Mouse (Mus musculus) CH12.LX (cell line): ENCODE measurements around the gene Prph. TPM values are rescaled to one million over a fixed set of nuclear protein-coding genes. Genes with fewer than 3 reads are reported as not detected.

Source experiments
- DNase-seq: peaks from one replicate; pipeline ENCODE4 v3.0.0-alpha.2; 2013; ENCODE audit errors: extremely low read depth
- H3K27ac ChIP-seq: 2 replicates; pipeline ENCODE4 v1.5.1; 2012; ENCODE audit warnings: low read depth, mild to moderate bottlenecking, control low read depth, moderate library complexity; ENCODE audit not compliant: insufficient read depth
- H3K27me3 ChIP-seq: replicated peaks from 2 replicates; pipeline ENCODE3; 2012; ENCODE audit warnings: inconsistent platforms
- H3K36me3 ChIP-seq, 2 experiments: replicated peaks in 1 of 2; 2 replicates each; pipeline versions ENCODE3 to v1.6.1; 2012; ENCODE audit warnings: inconsistent platforms in 1 of 2, low read length in 1 of 2, mild to moderate bottlenecking in 1 of 2, mixed read lengths in 1 of 2, moderate library complexity in 1 of 2; ENCODE audit not compliant: control insufficient read depth in 1 of 2, insufficient read depth in 1 of 2
- H3K4me1 ChIP-seq, 2 experiments: 2 replicates each; pipeline ENCODE4 v1.6.1; 2012; ENCODE audit warnings: inconsistent platforms in 1 of 2, moderate library complexity in 1 of 2; ENCODE audit not compliant: insufficient read depth in 2 of 2, control insufficient read depth in 1 of 2
- H3K4me2 ChIP-seq: 2 replicates; pipeline ENCODE4 v1.6.1; 2012; ENCODE audit warnings: low read depth, mild to moderate bottlenecking, control low read depth; ENCODE audit not compliant: poor library complexity, insufficient read depth, severe bottlenecking
- H3K4me3 ChIP-seq, 3 experiments: fragments of 150-350 bp in 1 of 3; sonication (generic) in 1 of 3; replicated peaks in 1 of 3; 2 replicates each; pipeline versions ENCODE3 to v1.5.1; 2011 to 2012; ENCODE audit warnings: low read depth in 2 of 3, low read length in 2 of 3, mild to moderate bottlenecking in 2 of 3, moderate library complexity in 2 of 3, control low read depth in 1 of 3, improper control_type of control experiment in 1 of 3, inconsistent platforms in 1 of 3, mixed read lengths in 1 of 3; ENCODE audit not compliant: poor library complexity in 1 of 3
- H3K79me2 ChIP-seq: replicated peaks from 2 replicates; pipeline ENCODE4 v1.6.1; 2012; ENCODE audit warnings: mild to moderate bottlenecking, moderate library complexity; ENCODE audit not compliant: control insufficient read depth, poor library complexity, insufficient read depth, severe bottlenecking; ENCODE audit errors: extremely low read depth
- H3K9ac ChIP-seq: 2 replicates; pipeline ENCODE4 v1.6.1; 2012; ENCODE audit warnings: low read depth, mild to moderate bottlenecking, control low read depth, moderate library complexity; ENCODE audit not compliant: insufficient read depth
- H3K9me3 ChIP-seq: replicated peaks from 2 replicates; pipeline ENCODE3; 2012; ENCODE audit warnings: low read length, inconsistent platforms, mixed read lengths
- BHLHE40 ChIP-seq: IDR thresholded peaks from 2 replicates; pipeline ENCODE4 v1.6.1; 2011; ENCODE audit warnings: mild to moderate bottlenecking, low read depth, low read length, improper control_type of control experiment
- CHD1 ChIP-seq: IDR thresholded peaks from 2 replicates; pipeline ENCODE4 v1.6.1; 2012; ENCODE audit warnings: low read depth, low read length, improper control_type of control experiment, inconsistent platforms
- CTCF ChIP-seq, 2 experiments: IDR thresholded peaks in 1 of 2; conservative IDR thresholded peaks in 1 of 2; 2 replicates each; pipeline ENCODE4 v1.5.1; 2011 to 2012; ENCODE audit warnings: low read depth in 2 of 2, low read length in 2 of 2, improper control_type of control experiment in 1 of 2, inconsistent platforms in 1 of 2, mild to moderate bottlenecking in 1 of 2, moderate library complexity in 1 of 2
- ELF1 ChIP-seq: IDR thresholded peaks from 2 replicates; pipeline ENCODE4 v1.6.1; 2014; ENCODE audit warnings: low read depth, mild to moderate bottlenecking, inconsistent platforms, low read length, improper control_type of control experiment
- JUN ChIP-seq: IDR thresholded peaks from 2 replicates; pipeline ENCODE4 v1.6.1; 2011; ENCODE audit warnings: low read depth, mild to moderate bottlenecking, low read length, improper control_type of control experiment, moderate library complexity; ENCODE audit not compliant: insufficient read depth
- MAFK ChIP-seq: IDR thresholded peaks from 2 replicates; pipeline ENCODE4 v1.6.1; 2011; ENCODE audit warnings: low read length, improper control_type of control experiment; ENCODE audit not compliant: insufficient replicate concordance
- MAX ChIP-seq: IDR thresholded peaks from 2 replicates; pipeline ENCODE4 v1.6.1; 2011; ENCODE audit warnings: low read length, improper control_type of control experiment
- MAZ ChIP-seq: IDR thresholded peaks from 2 replicates; pipeline ENCODE4 v1.6.1; 2012; ENCODE audit warnings: low read depth, mild to moderate bottlenecking, inconsistent platforms, low read length, improper control_type of control experiment, moderate library complexity
- MXI1 ChIP-seq: IDR thresholded peaks from 2 replicates; pipeline ENCODE4 v1.6.1; 2011; ENCODE audit warnings: mild to moderate bottlenecking, low read depth, low read length, improper control_type of control experiment
- MYC ChIP-seq: IDR thresholded peaks from 2 replicates; pipeline ENCODE4 v1.6.1; 2011; ENCODE audit warnings: low read depth, mild to moderate bottlenecking, improper control_type of control experiment, low read length
- RAD21 ChIP-seq: IDR thresholded peaks from 2 replicates; pipeline ENCODE4 v1.6.1; 2011; ENCODE audit warnings: low read depth, mild to moderate bottlenecking, low read length, improper control_type of control experiment, moderate library complexity
- SIN3A ChIP-seq: IDR thresholded peaks from 2 replicates; pipeline ENCODE4 v1.6.1; 2012; ENCODE audit warnings: low read length, improper control_type of control experiment, inconsistent platforms
- SMC3 ChIP-seq: IDR thresholded peaks from 2 replicates; pipeline ENCODE4 v1.6.1; 2011; ENCODE audit warnings: low read depth, low read length, improper control_type of control experiment
- TBP ChIP-seq: conservative IDR thresholded peaks from 2 replicates; pipeline ENCODE4 v1.6.1; 2011; ENCODE audit warnings: low read depth, low read length, improper control_type of control experiment
- USF1 ChIP-seq: IDR thresholded peaks from 2 replicates; pipeline ENCODE4 v1.6.1; 2014; ENCODE audit warnings: low read depth, mild to moderate bottlenecking, inconsistent platforms, low read length, improper control_type of control experiment
- USF2 ChIP-seq: conservative IDR thresholded peaks from 2 replicates; pipeline ENCODE4 v1.6.1; 2011; ENCODE audit warnings: low read depth, low read length, improper control_type of control experiment
- ZC3H11A ChIP-seq: IDR thresholded peaks from 2 replicates; pipeline ENCODE4 v1.6.1; 2012; ENCODE audit warnings: low read depth, mild to moderate bottlenecking, inconsistent platforms, low read length, improper control_type of control experiment
- ZMIZ1 ChIP-seq: IDR thresholded peaks from 2 replicates; pipeline ENCODE4 v1.6.1; 2012; ENCODE audit warnings: low read depth, mild to moderate bottlenecking, inconsistent platforms, low read length, improper control_type of control experiment
- ZNF384 ChIP-seq: IDR thresholded peaks from 2 replicates; pipeline ENCODE4 v1.6.1; 2012; ENCODE audit warnings: low read depth, low read length, improper control_type of control experiment, inconsistent platforms
- dilution Hi-C: fragments of 300-500 bp; cut with MboI; formaldehyde crosslinking; loops from 2 replicates; pipeline ENCODE4 v1.14.3; 2020; ENCODE audit warnings: low sequenced_read_pairs; ENCODE audit not compliant: extremely low pct_unique_long_range_greater_than_20kb, extremely low pct_ligation_motif_present
- in situ Hi-C: fragments of 300-500 bp; cut with MboI; formaldehyde crosslinking; loops from 3 replicates; pipeline ENCODE4 v1.14.3; 2019; ENCODE audit warnings: low sequenced_read_pairs, low pct_ligation_motif_present, low pct_unique_long_range_greater_than_20kb, mixed read lengths
- polyA plus RNA-seq: library from polyadenylated mRNA; unstranded; fragments of >175 nt; gene quantifications from 2 replicates; pipeline ENCODE4 v1.2.1, GENCODE M21; 2012; ENCODE audit warnings: low read depth; ENCODE audit not compliant: insufficient read length
- total RNA-seq, 2 experiments: library from RNA; depleted of rRNA; stranded (reverse); fragments of 300-350 nt in 1 of 2; fragments of >200 nt in 1 of 2; gene quantifications; 2 replicates each; pipeline ENCODE4 v1.2.3; 2012 to 2014

Gene Prph
- total and polyA plus RNA-seq, 3 experiments: 0.12 TPM; not detected in 2

DNA sequence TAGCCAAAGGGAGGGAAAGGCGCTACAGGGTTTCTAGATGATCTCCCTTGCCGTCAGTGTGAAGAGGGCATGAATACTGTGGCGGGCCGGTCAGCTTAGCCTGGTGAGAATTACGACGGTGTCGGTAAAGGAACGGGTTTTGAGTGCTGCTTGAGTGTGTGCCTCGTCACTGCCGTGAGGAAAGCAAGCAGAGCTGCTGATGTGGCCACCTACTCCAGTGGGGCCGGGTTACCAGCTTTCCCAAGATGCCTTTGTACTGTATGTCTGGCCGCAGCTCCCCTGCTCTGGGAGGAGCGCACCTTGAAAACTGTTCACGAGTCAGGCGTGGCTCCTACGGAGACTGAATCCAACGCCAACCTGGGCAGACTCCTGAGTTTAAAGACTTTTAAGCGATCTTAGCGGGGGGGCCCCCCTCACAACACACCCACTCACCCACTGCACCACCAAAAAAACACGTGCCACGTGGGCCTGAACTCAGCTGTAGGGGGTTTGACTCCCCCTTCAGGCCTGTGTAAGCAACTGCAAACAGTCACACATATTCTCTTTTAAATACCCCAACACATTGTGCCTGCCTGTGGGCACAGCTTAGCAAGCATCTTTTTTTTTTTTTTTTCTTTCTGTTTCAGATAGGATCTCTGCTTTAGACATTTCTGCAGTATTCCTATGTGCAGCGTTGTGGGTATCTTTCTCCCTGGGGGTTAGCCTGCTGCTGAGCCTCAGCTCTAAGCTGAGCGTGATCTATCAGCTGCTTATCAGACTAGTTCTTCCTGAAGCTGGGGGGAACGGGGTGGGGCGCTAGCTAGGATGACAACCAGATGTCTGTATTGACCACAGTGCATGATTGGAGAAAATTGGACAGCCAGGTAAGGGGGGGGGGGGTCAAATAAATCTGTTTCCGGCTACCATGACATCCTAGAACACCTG is 14.7 kb upstream of the Prph start (continued):
- TF ChIP-seq MAZ (no peak), CTCF (conservative IDR thresholded peaks at IDR 0.05 in 1 of 2, IDR thresholded peaks at IDR 0.05 in 1 of 2; ENCODE audit: low read depth in 2 of 2, low read length in 2 of 2) (peak; percentile 15 to 52; a peak in 3 of 4 replicates), ZC3H11A (no peak), MYC (peak; percentile 59; the same call in 1 of the 2 replicates), USF2 (no peak), MAFK (no peak), SMC3 (peak; percentile 21; the same call in 1 of the 2 replicates), ZMIZ1 (no peak), SIN3A (no peak), JUN (no peak), MXI1 (0 out of 2 replicates have a peak, but pooled peaks have one; percentile 43), TBP (no peak)
- TF ChIP-seq, all 38 proteins: peak for 9

DNA sequence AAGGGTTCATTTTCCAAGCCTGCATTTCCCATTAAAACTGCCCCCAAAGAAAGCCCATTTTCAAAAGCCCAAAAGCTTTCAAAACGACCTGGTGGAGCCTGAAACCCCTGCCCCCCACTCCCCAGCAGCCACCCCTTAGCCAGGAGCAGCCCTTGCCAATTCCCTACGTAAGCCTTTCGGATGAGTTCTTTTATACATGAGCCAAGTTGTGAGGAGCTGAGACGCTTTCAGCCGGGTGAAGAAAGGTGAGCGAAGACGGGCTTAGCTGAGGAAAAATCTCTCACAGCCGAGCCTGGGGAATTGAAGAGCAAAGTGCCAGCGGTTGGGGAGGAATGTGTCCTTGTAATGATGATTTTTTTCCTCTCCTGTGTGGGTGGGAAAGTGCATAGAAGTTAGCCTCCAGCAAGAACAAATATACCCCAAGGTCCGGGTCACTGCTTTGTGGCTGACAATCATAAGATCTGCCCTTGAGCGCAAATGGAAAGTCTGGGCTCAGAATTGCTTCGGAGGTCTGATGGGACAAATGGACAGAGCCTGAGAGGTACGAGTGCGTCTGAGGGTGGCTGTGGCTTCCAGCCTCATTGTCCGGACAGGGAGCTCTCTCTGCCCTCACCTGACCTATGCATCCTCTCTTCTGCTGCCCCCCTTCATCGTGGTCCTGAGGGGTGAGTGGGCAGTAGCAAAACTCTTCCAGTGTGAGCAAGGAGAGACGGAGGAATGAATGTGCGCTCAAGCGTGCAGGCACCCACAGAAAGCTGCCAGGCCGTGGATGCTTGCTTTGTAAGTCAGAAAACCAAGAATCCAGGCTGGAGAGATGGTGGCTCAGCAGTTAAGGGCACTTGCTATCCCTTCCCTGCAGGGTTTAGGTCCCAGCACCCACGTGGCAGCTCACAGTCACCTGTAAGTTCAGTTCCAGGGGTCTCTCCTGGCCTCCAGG is 13.8 kb upstream of the Prph start:
- Histone ChIP-seq H3K79me2 (no peaks in the 10 kb centered on the region), H3K9ac (no peak overlapping the region), H3K27me3 (no peaks in the 10 kb centered on the region), H3K27ac (no peak overlapping the region), H3K4me3 (no peak overlapping the region), H3K36me3 (peaks cover 18 to 29% of the 10 kb centered on the region in 2 experiments), H3K4me1 (peaks cover 8 to 15% of the 10 kb centered on the region in 2 experiments), H3K4me2 (no peak overlapping the region), H3K9me3 (no peaks in the 10 kb centered on the region)
- no peak for DNase-seq
- TF ChIP-seq RAD21 (no peak), MAZ (no peak), ZNF384 (no peak), BHLHE40 (no peak), USF1 (no peak), CHD1 (no peak), ELF1 (no peak), TBP (no peak), SIN3A (no peak), MXI1 (no peak), MAX (no peak)
- in situ Hi-C loops (no loop called here), dilution Hi-C loops (no loop called here)
